Mouse (Mus musculus) lung, embryonic 16.5 days (tissue): Measurements from ENCODE around the gene Cbln1. TPM values are rescaled to one million over a fixed set of nuclear protein-coding genes. Genes with fewer than 3 reads are reported as not detected.

Source experiments
- ATAC-seq: fragments of 200-750 bp; cut with Nextera tagmentation; 2 replicates; pipeline ENCODE4 v1.8.0; 2017; ENCODE audit warnings: low read depth, mild to moderate bottlenecking, moderate library complexity
- H3K27ac ChIP-seq: fragments of 300-500 bp; sonication (generic); 2 replicates; pipeline ENCODE4 v1.5.1; 2014; ENCODE audit warnings: mild to moderate bottlenecking, control low read depth, low read length
- H3K27me3 ChIP-seq: fragments of 300-500 bp; sonication (generic); 2 replicates; pipeline ENCODE4 v1.6.1; 2014; ENCODE audit warnings: low read depth, low read length, mixed read lengths; ENCODE audit not compliant: control insufficient read depth, insufficient read depth
- H3K36me3 ChIP-seq: fragments of 300-500 bp; sonication (generic); 2 replicates; pipeline ENCODE4 v1.6.1; 2014; ENCODE audit warnings: low read length; ENCODE audit not compliant: control insufficient read depth, insufficient read depth
- H3K4me1 ChIP-seq: fragments of 300-500 bp; sonication (generic); replicated peaks from 2 replicates; pipeline ENCODE4 v1.6.1; 2014; ENCODE audit warnings: low read length, mixed read lengths; ENCODE audit not compliant: control insufficient read depth, insufficient read depth
- H3K4me2 ChIP-seq: fragments of 300-500 bp; sonication (generic); 2 replicates; pipeline ENCODE4 v1.6.1; 2014; ENCODE audit warnings: low read depth, low read length, control low read depth
- H3K4me3 ChIP-seq: fragments of 300-500 bp; sonication (generic); 2 replicates; pipeline ENCODE4 v1.5.1; 2014; ENCODE audit warnings: mild to moderate bottlenecking, low read length, control low read depth
- H3K9ac ChIP-seq: fragments of 300-500 bp; sonication (generic); 2 replicates; pipeline ENCODE4 v1.6.1; 2014; ENCODE audit warnings: low read length, control low read depth
- H3K9me3 ChIP-seq: fragments of 300-500 bp; sonication (generic); 2 replicates; pipeline ENCODE4 v1.6.1; 2016; ENCODE audit warnings: low read length; ENCODE audit not compliant: control insufficient read depth
- WGBS: fragments of 180-500 bp; shearing (Covaris S2); extraction: QIAGEN DNeasy Blood & Tissue Kit; methylation state at CpG from one replicate; pipeline ENCODE4 v1.1.7; 2014; 5-methylcytosine and 5-hydroxymethylcytosine counted together
- polyA plus RNA-seq: library from polyadenylated mRNA; unstranded; fragments of >200 nt; fragmentation: Nextera tagmentation; extraction: Ambion mirVana; gene quantifications from 2 replicates; pipeline ENCODE4 v1.2.1, GENCODE M21; 2015

The Cbln1 gene
- polyA plus RNA-seq, 1 experiment from 2014 or later = not detected

DNA sequence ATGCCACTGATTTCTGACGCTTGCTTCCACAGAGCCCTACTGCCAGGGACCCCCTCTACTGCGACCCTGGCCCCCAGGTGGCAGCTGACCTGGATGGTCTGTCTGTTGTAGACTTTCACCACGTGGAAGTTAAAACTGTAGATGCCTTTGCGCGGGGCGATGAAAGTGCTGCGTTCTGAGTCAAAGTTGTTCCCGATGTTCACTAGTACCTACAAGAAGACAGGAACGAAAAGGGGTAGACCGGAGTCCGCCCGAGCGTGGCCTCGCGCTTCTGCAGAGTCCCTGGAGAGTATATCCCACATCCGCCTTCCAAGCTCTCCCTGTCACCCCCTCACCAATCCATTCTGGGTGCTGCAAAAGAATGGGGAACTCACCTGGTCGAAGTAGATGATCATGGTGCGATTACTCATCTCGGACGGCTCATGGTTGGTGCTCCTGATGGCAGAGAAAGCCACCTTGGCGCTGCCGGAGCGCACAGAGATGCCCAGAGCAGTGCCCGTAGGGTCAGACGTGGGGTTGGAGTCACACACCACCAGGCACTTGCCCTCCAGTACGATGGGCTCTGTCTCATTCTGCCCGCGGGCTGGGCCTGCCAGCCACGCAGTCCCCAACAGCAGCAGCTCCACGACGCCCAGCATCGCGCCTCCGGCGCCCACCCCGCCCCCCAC, 672 bp downstream of the Cbln1 start:
- Histone ChIP-seq H3K36me3 (no peaks in the 10 kb centered on the region), H3K27me3 (peaks cover 86% of the 10 kb centered on the region), H3K4me3 (peak overlapping the region; percentile 55), H3K4me1 (peaks cover 25% of the 10 kb centered on the region), H3K9ac (no peak overlapping the region), H3K4me2 (peak overlapping the region; percentile 98), H3K9me3 (no peaks in the 10 kb centered on the region), H3K27ac (no peak overlapping the region)
- 2% methylated on average over 32 of the region's 36 CpGs for WGBS
- peak; percentile 4 for ATAC-seq

- 1% methylated on average over 32 of the region's 32 CpGs for WGBS
- peak overlapping the region; percentile 50 for H3K4me2 ChIP-seq
- peak overlapping the region; percentile 36 for H3K4me3 ChIP-seq
- no peak overlapping the region for H3K9ac ChIP-seq
- peaks cover 94% of the 10 kb centered on the region for H3K27me3 ChIP-seq
- H3K36me3 ChIP-seq = no peaks in the 10 kb centered on the region
- no peak overlapping the region for H3K27ac ChIP-seq
- no peaks in the 10 kb centered on the region for H3K9me3 ChIP-seq
- ATAC-seq = no peak
- peaks cover 25% of the 10 kb centered on the region for H3K4me1 ChIP-seq
Measured at GRCm38 (mm10) chr8:87470834-87471602, 1.4 kb downstream of the Cbln1 start.

DNA sequence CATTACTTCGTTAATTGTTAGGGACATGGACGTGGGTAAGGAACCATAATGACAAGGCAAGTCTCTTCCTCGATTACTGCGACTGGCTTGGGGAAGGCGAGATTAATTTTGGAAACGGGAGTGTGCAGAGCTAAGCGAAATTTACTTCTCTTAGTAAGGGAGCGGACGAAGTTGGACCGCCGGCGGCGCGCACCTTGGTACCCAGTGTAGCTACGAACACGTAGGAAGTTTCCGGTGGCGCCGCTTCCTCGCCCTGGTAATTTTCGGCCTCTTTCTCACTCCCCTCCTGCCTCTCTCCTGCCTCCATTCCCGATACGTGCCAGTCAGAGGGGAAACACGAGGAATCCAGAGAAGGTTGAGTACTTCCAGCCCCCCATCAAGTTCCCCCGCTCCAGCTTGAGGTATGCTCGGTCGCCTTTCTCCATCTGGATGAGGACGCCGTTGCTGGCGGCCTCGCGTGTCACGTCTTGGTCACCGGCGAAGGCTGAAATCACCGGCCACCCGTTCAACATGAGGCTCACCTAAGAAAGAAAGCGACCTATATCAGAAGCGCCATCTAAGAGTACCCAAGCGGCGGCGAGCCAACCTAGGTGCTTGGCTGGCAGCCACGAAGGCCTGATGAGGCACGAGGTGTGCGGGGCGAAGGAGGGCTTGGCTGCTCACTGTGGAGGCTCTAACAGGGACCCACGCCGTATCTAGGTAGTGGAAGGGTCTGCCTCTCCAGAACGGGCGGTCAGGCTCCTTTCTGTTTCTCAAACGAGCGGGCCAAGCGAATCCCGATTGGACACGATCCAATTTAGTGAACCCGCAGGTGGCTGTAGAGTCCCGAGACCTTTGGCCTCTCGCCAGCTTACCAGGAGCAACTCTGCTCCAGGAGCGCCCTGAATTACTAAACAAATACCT, 2.2 kb downstream of the Cbln1 start:
- no peak for ATAC-seq
- Histone ChIP-seq H3K27ac (no peak overlapping the region), H3K4me3 (peak overlapping the region; percentile 36), H3K4me1 (peaks cover 25% of the 10 kb centered on the region), H3K9me3 (no peaks in the 10 kb centered on the region), H3K36me3 (no peaks in the 10 kb centered on the region), H3K9ac (no peak overlapping the region), H3K27me3 (peaks cover 86% of the 10 kb centered on the region), H3K4me2 (peak overlapping the region; percentile 50)
- WGBS = 1% methylated on average over 59 of the region's 59 CpGs

DNA sequence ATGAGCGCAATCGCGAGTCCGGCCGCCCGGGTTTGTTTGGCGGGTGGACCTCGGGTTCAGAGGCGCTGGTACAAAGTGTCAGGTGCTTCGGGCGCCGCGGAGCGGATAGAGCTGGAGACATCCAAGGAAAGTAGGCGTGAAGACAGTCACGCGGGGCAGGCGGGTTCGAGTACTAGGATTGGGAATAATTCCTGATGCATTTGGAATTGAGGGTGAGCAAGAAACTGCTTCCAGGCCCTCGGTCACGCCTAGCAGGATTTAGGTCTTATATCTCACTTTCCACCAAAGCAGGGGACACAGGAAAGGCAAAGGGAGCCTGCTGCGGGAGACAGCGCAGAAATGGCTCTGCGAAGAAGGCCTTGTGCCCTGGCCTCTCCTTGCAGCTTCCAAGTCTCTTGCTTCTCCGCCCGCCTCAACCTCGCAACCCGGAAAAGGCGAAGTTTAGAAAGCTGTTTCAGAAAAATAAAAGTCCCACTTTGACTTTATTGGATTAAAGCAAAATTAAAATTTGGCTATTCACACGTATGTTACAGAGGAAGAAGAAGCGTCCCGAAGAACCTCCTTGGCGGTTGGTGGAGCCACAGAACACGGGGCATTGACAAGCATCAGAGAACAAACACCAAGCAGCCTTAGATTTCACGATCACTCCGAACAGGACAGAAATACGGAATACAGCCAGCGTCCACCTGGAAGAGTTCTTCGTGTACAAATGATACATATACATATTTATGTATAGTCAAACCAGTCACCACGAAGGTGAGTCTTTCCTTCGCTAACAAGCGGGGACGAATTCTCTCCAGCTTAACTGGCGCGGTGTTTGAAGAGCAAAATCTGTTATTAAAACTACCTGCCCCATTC, 3.2 kb downstream of the Cbln1 start:
- no peak overlapping the region for H3K27ac ChIP-seq
- H3K4me2 ChIP-seq = no peak overlapping the region; the same call in 1 of the 2 replicates
- H3K36me3 ChIP-seq = no peaks in the 10 kb centered on the region
- no peak overlapping the region for H3K4me3 ChIP-seq
- peaks cover 81% of the 10 kb centered on the region for H3K27me3 ChIP-seq
- WGBS = 4% methylated on average over 45 of the region's 45 CpGs
- no peak overlapping the region for H3K9ac ChIP-seq
- ATAC-seq = no peak
- peaks cover 25% of the 10 kb centered on the region for H3K4me1 ChIP-seq
- H3K9me3 ChIP-seq = no peaks in the 10 kb centered on the region

DNA sequence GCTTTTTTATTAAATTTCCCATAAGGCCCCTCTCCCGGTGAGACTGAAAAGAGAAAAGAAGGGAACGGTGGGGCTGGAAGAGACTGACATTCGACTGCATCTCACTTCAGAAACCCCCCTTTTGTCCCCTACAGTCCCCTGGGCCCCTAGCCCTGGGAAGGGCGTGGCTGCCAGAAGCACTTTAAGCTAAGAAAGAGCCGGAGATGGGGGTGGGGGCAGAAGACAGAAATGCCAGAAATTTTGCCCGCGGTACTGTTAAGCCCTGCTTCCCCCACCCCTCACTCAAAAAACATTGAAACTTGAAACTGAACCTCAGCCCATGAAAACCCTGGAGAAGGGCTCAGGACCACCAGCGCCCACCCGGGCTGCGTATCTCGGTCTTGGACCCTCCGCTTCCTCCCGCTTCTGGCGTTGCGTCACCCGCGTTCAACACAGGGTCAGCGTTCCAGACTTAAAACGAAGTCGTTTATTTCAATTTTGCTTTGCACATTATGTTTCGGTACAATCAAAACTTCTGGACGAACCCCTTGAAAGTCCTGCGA, 3.9 kb downstream of the Cbln1 start:
- H3K27me3 ChIP-seq = peaks cover 74% of the 10 kb centered on the region
- WGBS = 2% methylated on average over 23 of the region's 23 CpGs
- H3K9me3 ChIP-seq = no peaks in the 10 kb centered on the region
- H3K4me2 ChIP-seq = no peak overlapping the region; the same call in 1 of the 2 replicates
- ATAC-seq = no peak
- H3K27ac ChIP-seq = no peak overlapping the region
- no peak overlapping the region for H3K4me3 ChIP-seq
- no peak overlapping the region for H3K9ac ChIP-seq
- peaks cover 25% of the 10 kb centered on the region for H3K4me1 ChIP-seq
- no peaks in the 10 kb centered on the region for H3K36me3 ChIP-seq

GRCm38 (mm10) chr8:87467906-87468305, 4.5 kb downstream of the Cbln1 start:
- WGBS = 11% methylated on average over 3 of the region's 3 CpGs
- no peaks in the 10 kb centered on the region for H3K36me3 ChIP-seq
- no peak overlapping the region for H3K9ac ChIP-seq
- no peak overlapping the region for H3K27ac ChIP-seq
- no peak for ATAC-seq
- peaks cover 68% of the 10 kb centered on the region for H3K27me3 ChIP-seq
- no peak overlapping the region for H3K4me2 ChIP-seq
- H3K4me3 ChIP-seq = no peak overlapping the region
- H3K9me3 ChIP-seq = no peaks in the 10 kb centered on the region
- peaks cover 20% of the 10 kb centered on the region for H3K4me1 ChIP-seq

DNA sequence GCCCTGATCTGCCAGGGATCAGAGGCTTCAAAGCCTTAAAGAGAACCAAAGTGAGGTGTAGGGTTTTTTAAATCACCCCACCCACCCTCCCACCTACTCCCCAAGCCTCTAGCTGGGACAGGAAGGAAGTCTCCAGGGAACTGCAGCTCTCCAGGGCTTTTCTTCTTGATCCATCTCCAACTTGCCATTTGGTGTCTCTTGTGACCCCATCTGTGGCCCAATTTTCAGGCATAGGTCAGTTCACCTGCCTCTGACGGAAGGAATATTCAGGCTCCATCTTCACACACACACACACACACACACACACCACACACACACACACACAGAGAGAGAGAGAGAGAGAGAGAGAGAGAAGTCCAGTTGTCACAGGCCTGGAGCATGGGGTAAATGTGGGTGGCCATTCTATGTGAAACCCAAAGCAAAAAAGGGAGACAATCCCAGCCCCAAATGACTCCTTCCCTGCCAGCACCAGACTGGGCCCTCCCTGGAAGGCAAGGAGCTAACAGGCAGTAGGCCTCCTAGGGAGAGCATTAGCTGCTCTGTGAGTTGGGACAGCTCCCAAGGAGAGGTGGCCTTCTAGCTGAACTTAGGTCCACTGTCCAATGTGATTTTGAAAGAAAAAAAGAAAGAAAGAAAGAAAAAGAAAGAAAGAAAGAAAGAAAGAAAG, 5.3 kb downstream of the Cbln1 start:
- peaks cover 62% of the 10 kb centered on the region for H3K27me3 ChIP-seq
- H3K36me3 ChIP-seq = no peaks in the 10 kb centered on the region
- H3K4me1 ChIP-seq = peaks cover 15% of the 10 kb centered on the region
- ATAC-seq = no peak
- no peak overlapping the region for H3K4me2 ChIP-seq
- no peaks in the 10 kb centered on the region for H3K9me3 ChIP-seq
- H3K4me3 ChIP-seq = no peak overlapping the region
- WGBS = 60% methylated on average over 1 of the region's 1 CpGs
- no peak overlapping the region for H3K27ac ChIP-seq
- no peak overlapping the region for H3K9ac ChIP-seq

DNA sequence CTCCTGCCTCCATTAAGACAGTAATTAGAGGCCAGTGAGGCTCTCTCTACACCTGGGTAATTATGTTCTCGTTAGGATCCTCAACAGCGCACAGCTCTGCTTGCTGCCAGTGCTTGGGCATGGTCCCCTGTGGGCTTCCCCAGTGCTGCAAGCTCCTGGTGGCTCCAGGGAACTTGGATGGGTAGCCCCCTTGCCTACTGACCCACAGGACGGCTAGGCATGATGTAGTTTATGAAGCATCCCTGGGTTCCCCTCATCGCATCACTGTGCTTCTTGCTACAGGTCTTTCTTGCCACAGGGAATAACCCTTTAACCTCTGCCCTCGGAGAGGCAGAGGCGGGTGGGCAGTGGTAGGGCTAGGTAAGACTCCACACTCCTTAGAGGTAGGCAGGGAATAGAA, 6.1 kb downstream of the Cbln1 start:
- Histone ChIP-seq H3K4me3 (no peak overlapping the region), H3K36me3 (no peaks in the 10 kb centered on the region), H3K27ac (no peak overlapping the region), H3K4me2 (no peak overlapping the region), H3K9me3 (no peaks in the 10 kb centered on the region), H3K27me3 (peaks cover 54% of the 10 kb centered on the region), H3K9ac (no peak overlapping the region), H3K4me1 (peaks cover 12% of the 10 kb centered on the region)
- WGBS = 49% methylated on average over 6 of the region's 6 CpGs
- no peak for ATAC-seq
